Mouse (Mus musculus) CH12.LX (cell line): ENCODE measurements around the gene Arfgap3.

Experiments used
- BHLHE40 ChIP-seq: IDR thresholded peaks from 2 replicates; pipeline ENCODE4 v1.6.1; 2011; ENCODE audit warnings: mild to moderate bottlenecking, low read depth, low read length, improper control_type of control experiment
- CHD2 ChIP-seq: IDR thresholded peaks from 2 replicates; pipeline ENCODE4 v1.6.1; 2011; ENCODE audit warnings: low read length, improper control_type of control experiment
- CTCF ChIP-seq, 2 experiments: IDR thresholded peaks in 1 of 2; conservative IDR thresholded peaks in 1 of 2; 2 replicates each; pipeline ENCODE4 v1.5.1; 2011 to 2012; ENCODE audit warnings: low read depth in 2 of 2, low read length in 2 of 2, improper control_type of control experiment in 1 of 2, inconsistent platforms in 1 of 2, mild to moderate bottlenecking in 1 of 2, moderate library complexity in 1 of 2
- E2F4 ChIP-seq: IDR thresholded peaks from 2 replicates; pipeline ENCODE4 v1.6.1; 2011; ENCODE audit warnings: low read depth, low read length, improper control_type of control experiment; ENCODE audit not compliant: insufficient replicate concordance
- ELF1 ChIP-seq: IDR thresholded peaks from 2 replicates; pipeline ENCODE4 v1.6.1; 2014; ENCODE audit warnings: low read depth, mild to moderate bottlenecking, inconsistent platforms, low read length, improper control_type of control experiment
- EP300 ChIP-seq: IDR thresholded peaks from 2 replicates; pipeline ENCODE4 v1.6.1; 2011; ENCODE audit warnings: low read length, improper control_type of control experiment
- ETS1 ChIP-seq: conservative IDR thresholded peaks from 2 replicates; pipeline ENCODE4 v1.6.1; 2012; ENCODE audit warnings: low read depth, mild to moderate bottlenecking, inconsistent platforms, low read length, improper control_type of control experiment, moderate library complexity
- JUND ChIP-seq: conservative IDR thresholded peaks from 2 replicates; pipeline ENCODE4 v1.6.1; 2011; ENCODE audit warnings: low read depth, low read length, improper control_type of control experiment
- MAX ChIP-seq: IDR thresholded peaks from 2 replicates; pipeline ENCODE4 v1.6.1; 2011; ENCODE audit warnings: low read length, improper control_type of control experiment
- NELFE ChIP-seq: IDR thresholded peaks from 2 replicates; pipeline ENCODE4 v1.6.1; 2011; ENCODE audit warnings: low read depth, low read length, improper control_type of control experiment
- POLR2A ChIP-seq: IDR thresholded peaks from 2 replicates; pipeline ENCODE4 v1.6.1; 2011; ENCODE audit warnings: low read depth, mild to moderate bottlenecking, improper control_type of control experiment, low read length
- USF2 ChIP-seq: conservative IDR thresholded peaks from 2 replicates; pipeline ENCODE4 v1.6.1; 2011; ENCODE audit warnings: low read depth, low read length, improper control_type of control experiment
- ZMIZ1 ChIP-seq: IDR thresholded peaks from 2 replicates; pipeline ENCODE4 v1.6.1; 2012; ENCODE audit warnings: low read depth, mild to moderate bottlenecking, inconsistent platforms, low read length, improper control_type of control experiment
- ZNF384 ChIP-seq: IDR thresholded peaks from 2 replicates; pipeline ENCODE4 v1.6.1; 2012; ENCODE audit warnings: low read depth, low read length, improper control_type of control experiment, inconsistent platforms

DNA sequence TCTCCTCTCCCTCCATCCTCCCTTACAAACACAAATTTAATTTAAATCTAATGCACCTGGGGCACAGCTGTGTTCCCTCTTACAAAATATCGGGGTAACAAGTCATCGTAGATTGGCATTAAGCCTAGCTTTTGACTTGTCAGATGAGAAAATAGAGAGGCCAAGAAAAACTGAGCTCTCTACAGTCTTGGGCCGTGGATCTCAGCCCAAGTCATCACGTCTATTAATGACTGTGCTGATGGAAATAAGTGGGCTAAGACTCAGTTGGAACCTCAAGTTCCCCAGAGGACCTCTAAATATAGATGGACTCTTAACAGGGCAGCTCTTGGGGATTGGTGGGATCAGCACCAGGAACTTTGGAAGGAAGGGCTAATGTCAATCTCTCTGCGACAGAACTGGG, 33.1 kb upstream of the Arfgap3 start:
- no peak for TF ChIP-seq ELF1
- no peak for TF ChIP-seq E2F4
- TF ChIP-seq CHD2 = no peak
- no peak for TF ChIP-seq CTCF (conservative IDR thresholded peaks at IDR 0.05 in 1 of 2, IDR thresholded peaks at IDR 0.05 in 1 of 2; ENCODE audit: low read depth in 2 of 2, low read length in 2 of 2)
- TF ChIP-seq NELFE = no peak
- TF ChIP-seq BHLHE40 = no peak
- no peak for TF ChIP-seq ZMIZ1
- no peak for TF ChIP-seq MAX
- no peak for TF ChIP-seq ETS1
- TF ChIP-seq EP300 = no peak
- TF ChIP-seq ZNF384 = no peak
- TF ChIP-seq POLR2A = no peak
- no peak for TF ChIP-seq JUND
- TF ChIP-seq USF2 = no peak
